Comparison of ENCODE assay signal across 8 mouse cellular contexts in genomic region chr17:28930392-28931074, GRCm38 (mm10). TPM values are rescaled to one million over a fixed set of nuclear protein-coding genes. Genes with fewer than 3 reads are reported as not detected.
DNase-seq lines count a peak whose midpoint lies in the region; ATAC-seq and TF ChIP-seq lines count a peak whose summit lies in the region.

No protein-coding gene starts in this region.

- H3K4me2 ChIP-seq in CH12.LX (ENCODE audit: insufficient read depth, low read depth, poor library complexity, severe bottlenecking) = no peak overlapping the region
- peak overlapping the region; percentile 28 for H3K4me2 ChIP-seq in embryonic facial prominence, embryonic 15.5 days (replicated peaks)
- H3K4me2 ChIP-seq in heart, embryonic 11.5 days = peak overlapping the region; percentile 33
- H3K4me2 ChIP-seq in kidney, embryonic 15.5 days = peak overlapping the region; percentile 47
- H3K4me2 ChIP-seq in liver, postnatal 0 days (ENCODE audit: low read depth, low read length) = peak overlapping the region; percentile 66
- no peak overlapping the region for H3K4me2 ChIP-seq in neural tube, embryonic 14.5 days (ENCODE audit: low read depth, low read length)

- in situ Hi-C loops in CH12.LX (cut with MboI; ENCODE audit: low pct_ligation_motif_present, low pct_unique_long_range_greater_than_20kb, low sequenced_read_pairs) = no loop called here

- H3K9me3 ChIP-seq in CH12.LX (replicated peaks; ENCODE audit: low read length) = no peaks in the 10 kb centered on the region
- no peaks in the 10 kb centered on the region for H3K9me3 ChIP-seq in embryonic facial prominence, embryonic 15.5 days (replicated peaks)
- H3K9me3 ChIP-seq in heart, embryonic 11.5 days (replicated peaks; ENCODE audit: control insufficient read depth, low read length) = no peaks in the 10 kb centered on the region
- H3K9me3 ChIP-seq in kidney, embryonic 15.5 days (replicated peaks) = no peaks in the 10 kb centered on the region
- no peaks in the 10 kb centered on the region for H3K9me3 ChIP-seq in liver, postnatal 0 days (ENCODE audit: low read length)
- no peaks in the 10 kb centered on the region for H3K9me3 ChIP-seq in neural tube, embryonic 14.5 days (ENCODE audit: control insufficient read depth, low read length)

- H3K4me1 ChIP-seq in CH12.LX (ENCODE audit: control insufficient read depth in 1 of 2, insufficient read depth in 2 of 2) = peaks cover 10 to 20% of the 10 kb centered on the region in 2 experiments
- H3K4me1 ChIP-seq in embryonic facial prominence, embryonic 15.5 days = peaks cover 15% of the 10 kb centered on the region
- H3K4me1 ChIP-seq in heart, embryonic 11.5 days (ENCODE audit: control insufficient read depth, insufficient read depth, low read length) = peaks cover 6% of the 10 kb centered on the region
- H3K4me1 ChIP-seq in kidney, embryonic 15.5 days = peaks cover 40% of the 10 kb centered on the region
- H3K4me1 ChIP-seq in liver, postnatal 0 days (ENCODE audit: insufficient read depth) = peaks cover 19% of the 10 kb centered on the region
- no peaks in the 10 kb centered on the region for H3K4me1 ChIP-seq in neural tube, embryonic 14.5 days (ENCODE audit: control insufficient read depth, insufficient read depth, low read length)

- H3K9ac ChIP-seq in CH12.LX (ENCODE audit: insufficient read depth, low read depth) = no peak overlapping the region
- no peak overlapping the region for H3K9ac ChIP-seq in embryonic facial prominence, embryonic 15.5 days
- H3K9ac ChIP-seq in heart, embryonic 11.5 days (ENCODE audit: low read depth, low read length) = peak overlapping the region; percentile 64
- peak overlapping the region; percentile 31; the same call in 1 of the 2 replicates for H3K9ac ChIP-seq in kidney, embryonic 15.5 days
- peak overlapping the region; percentile 74 for H3K9ac ChIP-seq in liver, postnatal 0 days (replicated peaks)
- no peak overlapping the region for H3K9ac ChIP-seq in neural tube, embryonic 14.5 days (replicated peaks; ENCODE audit: low read depth, low read length)

- no peak for DNase-seq in CH12.LX (ENCODE audit: extremely low read depth)
- DNase-seq in adrenal gland, adult 18-20 months (ENCODE audit: low spot score in 2 of 2) = peak; percentile 86 to 87
- peak; percentile 90 for DNase-seq in liver, postnatal 0 days
- peak; percentile 57 to 88 for DNase-seq in urinary bladder, postnatal 36 days (ENCODE audit: low spot score in 2 of 2)

- no peak for TF ChIP-seq EP300 in CH12.LX (IDR thresholded peaks at IDR 0.05; ENCODE audit: low read length)
- peak; percentile 96 for TF ChIP-seq EP300 in liver, postnatal 0 days (IDR thresholded peaks at IDR 0.05; ENCODE audit: low read depth)

- H3K27ac ChIP-seq in CH12.LX (ENCODE audit: insufficient read depth, low read depth) = no peak overlapping the region
- H3K27ac ChIP-seq in embryonic facial prominence, embryonic 15.5 days (replicated peaks) = peak overlapping the region; percentile 86
- H3K27ac ChIP-seq in heart, embryonic 11.5 days (ENCODE audit: low read depth, low read length) = peak overlapping the region; percentile 81
- peak overlapping the region; percentile 95 for H3K27ac ChIP-seq in kidney, embryonic 15.5 days
- H3K27ac ChIP-seq in liver, postnatal 0 days (ENCODE audit: low read depth) = peak overlapping the region; percentile 99
- peak overlapping the region; percentile 44; the same call in 1 of the 2 replicates for H3K27ac ChIP-seq in neural tube, embryonic 14.5 days (ENCODE audit: low read depth, low read length)

- no peak overlapping the region for H3K4me3 ChIP-seq in CH12.LX (replicated peaks in 1 of 3; ENCODE audit: low read depth in 2 of 3, low read length in 2 of 3, poor library complexity in 1 of 3)
- no peak overlapping the region for H3K4me3 ChIP-seq in embryonic facial prominence, embryonic 15.5 days (replicated peaks)
- no peak overlapping the region for H3K4me3 ChIP-seq in heart, embryonic 11.5 days (ENCODE audit: low read depth, low read length)
- H3K4me3 ChIP-seq in kidney, embryonic 15.5 days (replicated peaks) = peak overlapping the region; percentile 13
- peak overlapping the region; percentile 9; the same call in 1 of the 2 replicates for H3K4me3 ChIP-seq in liver, postnatal 0 days (ENCODE audit: low read depth, low read length)
- H3K4me3 ChIP-seq in neural tube, embryonic 14.5 days (ENCODE audit: low read depth, low read length) = no peak overlapping the region

- ATAC-seq in embryonic facial prominence, embryonic 15.5 days (ENCODE audit: insufficient number of reproducible peaks, low FRiP score, low TSS enrichment, low read depth) = peak; percentile 88
- peak; percentile 76 for ATAC-seq in heart, embryonic 11.5 days (replicated peaks; ENCODE audit: insufficient number of reproducible peaks, low FRiP score, low TSS enrichment)
- ATAC-seq in kidney, embryonic 15.5 days (replicated peaks; ENCODE audit: low FRiP score) = peak; percentile 95
- peak; percentile 87 for ATAC-seq in liver, postnatal 0 days
- peak; percentile 68; the same call in 1 of the 2 replicates for ATAC-seq in neural tube, embryonic 14.5 days (ENCODE audit: low read depth)

- no peak for TF ChIP-seq POLR2A in CH12.LX (IDR thresholded peaks at IDR 0.05; ENCODE audit: low read depth, low read length)

- H3K36me3 ChIP-seq in CH12.LX (replicated peaks in 1 of 2; ENCODE audit: control insufficient read depth in 1 of 2, insufficient read depth in 1 of 2, low read length in 1 of 2) = no peaks in the 10 kb centered on the region
- no peaks in the 10 kb centered on the region for H3K36me3 ChIP-seq in embryonic facial prominence, embryonic 15.5 days
- no peaks in the 10 kb centered on the region for H3K36me3 ChIP-seq in heart, embryonic 11.5 days (ENCODE audit: control insufficient read depth, insufficient read depth, low read length)
- H3K36me3 ChIP-seq in kidney, embryonic 15.5 days = no peaks in the 10 kb centered on the region
- no peaks in the 10 kb centered on the region for H3K36me3 ChIP-seq in liver, postnatal 0 days (replicated peaks; ENCODE audit: insufficient read depth, low read length)
- no peaks in the 10 kb centered on the region for H3K36me3 ChIP-seq in neural tube, embryonic 14.5 days (ENCODE audit: control insufficient read depth, insufficient read depth, low read length)

- WGBS in embryonic facial prominence, embryonic 15.5 days = 13% methylated on average over 14 of the region's 14 CpGs
- 19% methylated on average over 14 of the region's 14 CpGs for WGBS in heart, embryonic 11.5 days (ENCODE audit: insufficient replicate concordance)
- WGBS in kidney, embryonic 15.5 days = 3% methylated on average over 14 of the region's 14 CpGs
- 11% methylated on average over 14 of the region's 14 CpGs for WGBS in liver, postnatal 0 days (ENCODE audit: insufficient replicate concordance)
- 19% methylated on average over 14 of the region's 14 CpGs for WGBS in neural tube, embryonic 14.5 days

- peak in 1 of 2 experiments; percentile 68; a peak in 2 of 4 replicates for TF ChIP-seq CTCF in CH12.LX (conservative IDR thresholded peaks at IDR 0.05 in 1 of 2, IDR thresholded peaks at IDR 0.05 in 1 of 2; ENCODE audit: low read depth in 2 of 2, low read length in 2 of 2)
- TF ChIP-seq CTCF in liver, postnatal 0 days (IDR thresholded peaks at IDR 0.05; ENCODE audit: low read depth) = peak; percentile 79

- no peaks in the 10 kb centered on the region for H3K79me2 ChIP-seq in CH12.LX (replicated peaks; ENCODE audit: control insufficient read depth, extremely low read depth, insufficient read depth, poor library complexity, severe bottlenecking)

- H3K27me3 ChIP-seq in CH12.LX (replicated peaks) = no peaks in the 10 kb centered on the region
- H3K27me3 ChIP-seq in embryonic facial prominence, embryonic 15.5 days = no peaks in the 10 kb centered on the region
- no peaks in the 10 kb centered on the region for H3K27me3 ChIP-seq in heart, embryonic 11.5 days (ENCODE audit: control insufficient read depth, insufficient read depth, low read length)
- no peaks in the 10 kb centered on the region for H3K27me3 ChIP-seq in kidney, embryonic 15.5 days
- H3K27me3 ChIP-seq in liver, postnatal 0 days (ENCODE audit: insufficient read depth, low read length) = no peaks in the 10 kb centered on the region
- no peaks in the 10 kb centered on the region for H3K27me3 ChIP-seq in neural tube, embryonic 14.5 days (ENCODE audit: control insufficient read depth, insufficient read depth, low read length)

- dilution Hi-C loops in CH12.LX (cut with MboI; ENCODE audit: extremely low pct_ligation_motif_present, extremely low pct_unique_long_range_greater_than_20kb, low sequenced_read_pairs) = no loop called here

- TF ChIP-seq RAD21 in CH12.LX (IDR thresholded peaks at IDR 0.05; ENCODE audit: low read depth, low read length) = peak; percentile 50

RNA-seq across cellular contexts. Expression of gene Pxt1, which starts 13.1 kb away (rescaled TPM):
- total RNA-seq in CH12.LX (2012; rRNA removed) (not detected in 2 replicates), CH12.LX (2014; rRNA removed) (not detected in 2 replicates)
- polyA plus RNA-seq in CH12.LX (2012; ENCODE audit: insufficient read length, low read depth) = not detected in 2 replicates
- not detected for total RNA-seq in adrenal gland, adult 18-20 months (2021)
- polyA plus RNA-seq in embryonic facial prominence, embryonic 15.5 days (2015; fragmentation: Nextera tagmentation; extraction: Ambion mirVana) = 0.21 TPM in 1 of 2 replicates, not detected in the other
- 0.21 TPM in 1 of 2 replicates, not detected in the other for polyA plus RNA-seq in heart, embryonic 11.5 days (2014; fragmentation: Nextera tagmentation; extraction: Ambion mirVana)
- polyA plus RNA-seq in kidney, embryonic 15.5 days (2015; fragmentation: Nextera tagmentation; extraction: Ambion mirVana) = 0.21 TPM in 1 of 2 replicates, not detected in the other
- 0.14 and 0.29 TPM in 2 replicates for polyA plus RNA-seq in liver, postnatal 0 days (2015; fragmentation: Nextera tagmentation; extraction: Ambion mirVana)
- polyA plus RNA-seq in neural tube, embryonic 14.5 days (2014; fragmentation: Nextera tagmentation; extraction: Ambion mirVana) = 0.41 TPM in 1 of 2 replicates, not detected in the other

RNA-seq across cellular contexts. Expression of gene 4930539E08Rik, which starts 15.4 kb away (rescaled TPM):
- 1.4 TPM in 2 replicates for total RNA-seq in CH12.LX (2012; rRNA removed)
- total RNA-seq in CH12.LX (2014; rRNA removed) = 0.57 and 0.62 TPM in 2 replicates
- 1.2 and 1.4 TPM in 2 replicates for polyA plus RNA-seq in CH12.LX (2012; ENCODE audit: insufficient read length, low read depth)
- total RNA-seq in adrenal gland, adult 18-20 months (2021) = not detected
- polyA plus RNA-seq in embryonic facial prominence, embryonic 15.5 days (2015; fragmentation: Nextera tagmentation; extraction: Ambion mirVana) = 0.28 and 0.45 TPM in 2 replicates
- 0.06 TPM in 1 of 2 replicates, not detected in the other for polyA plus RNA-seq in heart, embryonic 11.5 days (2014; fragmentation: Nextera tagmentation; extraction: Ambion mirVana)
- 0.12 and 0.23 TPM in 2 replicates for polyA plus RNA-seq in kidney, embryonic 15.5 days (2015; fragmentation: Nextera tagmentation; extraction: Ambion mirVana)
- 0.08 and 0.09 TPM in 2 replicates for polyA plus RNA-seq in liver, postnatal 0 days (2015; fragmentation: Nextera tagmentation; extraction: Ambion mirVana)
- 0.42 and 0.48 TPM in 2 replicates for polyA plus RNA-seq in neural tube, embryonic 14.5 days (2014; fragmentation: Nextera tagmentation; extraction: Ambion mirVana)

RNA-seq across cellular contexts. Expression of gene Kctd20, which starts 21.2 kb away (rescaled TPM):
- total RNA-seq in CH12.LX (2012; rRNA removed) = 40.1 and 41.3 TPM in 2 replicates
- 62.9 and 68.5 TPM in 2 replicates for total RNA-seq in CH12.LX (2014; rRNA removed)
- polyA plus RNA-seq in CH12.LX (2012; ENCODE audit: insufficient read length, low read depth) = 68.6 and 85.2 TPM in 2 replicates
- total RNA-seq in adrenal gland, adult 18-20 months (2021) = 10 to 100 TPM; 50.4 to 61.5 TPM
- 88.2 and 90.9 TPM in 2 replicates for polyA plus RNA-seq in embryonic facial prominence, embryonic 15.5 days (2015; fragmentation: Nextera tagmentation; extraction: Ambion mirVana)
- 60.0 and 69.6 TPM in 2 replicates for polyA plus RNA-seq in heart, embryonic 11.5 days (2014; fragmentation: Nextera tagmentation; extraction: Ambion mirVana)
- polyA plus RNA-seq in kidney, embryonic 15.5 days (2015; fragmentation: Nextera tagmentation; extraction: Ambion mirVana) = 88.8 and 91.5 TPM in 2 replicates
- polyA plus RNA-seq in liver, postnatal 0 days (2015; fragmentation: Nextera tagmentation; extraction: Ambion mirVana) = 38.6 and 39.5 TPM in 2 replicates
- polyA plus RNA-seq in neural tube, embryonic 14.5 days (2014; fragmentation: Nextera tagmentation; extraction: Ambion mirVana) = 66.6 and 89.3 TPM in 2 replicates

Comparison
In these comparisons a context has a peak if more than half of its experiments do, and no peak if none do; other contexts are left out.
1. H3K4me2 ChIP-seq: peak in embryonic facial prominence, embryonic 15.5 days (single experiment), heart, embryonic 11.5 days (single experiment), kidney, embryonic 15.5 days (single experiment) and liver, postnatal 0 days (single experiment); none in CH12.LX (single experiment) and neural tube, embryonic 14.5 days (single experiment).
2. H3K4me3 ChIP-seq: peak in kidney, embryonic 15.5 days (single experiment) and liver, postnatal 0 days (single experiment); none in CH12.LX (0 of 3), embryonic facial prominence, embryonic 15.5 days (single experiment), heart, embryonic 11.5 days (single experiment) and neural tube, embryonic 14.5 days (single experiment).
3. H3K9ac ChIP-seq: peak in heart, embryonic 11.5 days (single experiment), kidney, embryonic 15.5 days (single experiment) and liver, postnatal 0 days (single experiment); none in CH12.LX (single experiment), embryonic facial prominence, embryonic 15.5 days (single experiment) and neural tube, embryonic 14.5 days (single experiment).
4. Peak in every context shown above with its lines, with median percentiles within 50 percentile points of each other: ATAC-seq.